Mouse (Mus musculus): ENCODE results near the gene Jund. TPM values are rescaled to one million over a fixed set of nuclear protein-coding genes. Genes with fewer than 3 reads are reported as not detected.

The Jund gene
- polyA plus RNA-seq, 1 experiment from 2014 or later, result 109 TPM

DNA sequence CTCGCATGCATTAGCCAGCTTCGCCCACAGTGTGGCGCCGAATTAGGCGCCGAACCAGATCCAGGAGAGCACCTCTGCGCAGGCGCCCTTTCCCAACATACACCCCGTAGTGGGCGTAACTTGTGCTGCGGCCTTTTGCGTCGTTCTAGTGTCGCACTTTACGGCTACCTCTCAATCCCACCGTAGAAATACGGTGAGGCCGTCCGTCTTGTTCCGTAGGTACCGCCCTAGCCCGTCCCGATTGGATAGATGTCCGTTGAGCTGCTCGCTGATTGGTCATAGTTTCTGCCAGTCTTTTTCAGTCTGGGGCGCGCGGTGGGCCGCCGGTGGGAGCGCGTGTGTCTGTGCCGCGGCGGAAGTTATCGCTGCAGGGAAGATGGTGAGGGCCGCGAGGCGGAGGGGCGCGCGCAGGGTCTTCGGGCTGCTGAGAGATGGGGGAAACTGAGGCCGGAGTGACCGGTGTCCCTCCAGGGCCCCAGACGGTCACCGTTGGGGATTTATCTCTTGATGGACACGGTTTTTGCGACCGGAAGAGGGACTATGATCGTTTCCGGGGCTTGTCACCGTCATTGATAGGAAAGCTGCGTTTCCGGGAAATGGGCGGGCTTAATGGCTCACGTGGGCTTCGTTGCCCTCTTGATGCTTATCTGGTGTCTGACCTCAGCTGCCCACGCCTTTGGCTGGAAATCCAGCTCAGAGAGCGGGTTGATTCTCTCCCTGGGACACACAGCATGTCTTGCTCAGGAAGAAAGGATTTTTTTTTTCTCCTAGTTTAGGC, 25.5 kb upstream of the Jund start, which contains the start of gene Lsm4:
Gene Lsm4 (plus strand): TSS at position 170 of the 778 bp plus-strand sequence.
- peak within 1 kb of the TSS; percentile 43 for H3K9ac ChIP-seq (replicated peaks; ENCODE audit: low read depth)
- H3K27ac ChIP-seq (ENCODE audit: low read length), result peak within 1 kb of the TSS; percentile 96
- H3K4me3 ChIP-seq (ENCODE audit: low read depth, low read length), result peak within 1 kb of the TSS; percentile 62
- no peaks in the 10 kb centered on the region for H3K9me3 ChIP-seq (ENCODE audit: low read length)
- 2% methylated on average over 60 of the region's 60 CpGs for WGBS
- peaks cover 20% of the 10 kb centered on the region for H3K4me1 ChIP-seq (ENCODE audit: insufficient read depth, low read depth, low read length)
- DNase-seq (ENCODE audit: low spot score) (peak; percentile 100), ATAC-seq (peak; percentile 97)
- TF ChIP-seq CTCF (IDR thresholded peaks at IDR 0.05), result peak; percentile 87
- TF ChIP-seq EP300 (IDR thresholded peaks at IDR 0.05), result peak; percentile 95
- H3K27me3 ChIP-seq (replicated peaks; ENCODE audit: insufficient read depth, low read length), result no peaks in the 10 kb centered on the region
- peak within 1 kb of the TSS; percentile 52 for H3K4me2 ChIP-seq (replicated peaks; ENCODE audit: low read depth, low read length)
- H3K36me3 ChIP-seq (ENCODE audit: insufficient read depth, low read length), result no peaks in the 10 kb centered on the region; the same call in 1 of the 2 replicates

DNA sequence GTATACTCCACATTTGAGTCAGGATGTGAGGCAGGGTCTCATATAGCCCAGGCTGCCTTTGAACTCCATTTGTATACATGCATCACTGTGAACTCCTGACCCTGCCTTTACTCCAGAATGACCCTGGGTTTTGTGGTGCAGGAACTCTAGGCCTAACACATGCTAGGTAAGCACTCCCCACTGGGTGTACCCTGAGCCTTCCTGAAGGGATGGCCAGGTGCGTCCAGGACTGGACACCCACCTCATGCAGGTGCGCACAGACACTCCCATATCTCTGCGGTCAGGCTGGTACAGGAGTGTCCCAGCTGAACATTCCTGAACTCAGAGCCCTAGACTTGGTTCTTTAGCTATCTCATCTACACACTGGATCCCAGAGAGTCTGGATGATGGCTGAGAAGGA, 24.6 kb upstream of the Jund start:
- no peak for ATAC-seq
- 0 out of 2 replicates have a peak overlapping the region, but pooled peaks have one; percentile 62 for H3K4me3 ChIP-seq (ENCODE audit: low read depth, low read length)
- 72% methylated on average over 3 of the region's 3 CpGs for WGBS
- no peak overlapping the region; the same call in 1 of the 2 replicates for H3K9ac ChIP-seq (replicated peaks; ENCODE audit: low read depth)
- peak overlapping the region; percentile 96 for H3K27ac ChIP-seq (ENCODE audit: low read length)
- peaks cover 20% of the 10 kb centered on the region for H3K4me1 ChIP-seq (ENCODE audit: insufficient read depth, low read depth, low read length)
- H3K9me3 ChIP-seq (ENCODE audit: low read length), result no peaks in the 10 kb centered on the region
- H3K4me2 ChIP-seq (replicated peaks; ENCODE audit: low read depth, low read length), result peak overlapping the region; percentile 52
- no peaks in the 10 kb centered on the region for H3K27me3 ChIP-seq (replicated peaks; ENCODE audit: insufficient read depth, low read length)
- TF ChIP-seq EP300 (IDR thresholded peaks at IDR 0.05) (no peak), CTCF (IDR thresholded peaks at IDR 0.05) (no peak)
- peak; percentile 19 for DNase-seq (ENCODE audit: low spot score)
- no peaks in the 10 kb centered on the region; the same call in 1 of the 2 replicates for H3K36me3 ChIP-seq (ENCODE audit: insufficient read depth, low read length)

DNA sequence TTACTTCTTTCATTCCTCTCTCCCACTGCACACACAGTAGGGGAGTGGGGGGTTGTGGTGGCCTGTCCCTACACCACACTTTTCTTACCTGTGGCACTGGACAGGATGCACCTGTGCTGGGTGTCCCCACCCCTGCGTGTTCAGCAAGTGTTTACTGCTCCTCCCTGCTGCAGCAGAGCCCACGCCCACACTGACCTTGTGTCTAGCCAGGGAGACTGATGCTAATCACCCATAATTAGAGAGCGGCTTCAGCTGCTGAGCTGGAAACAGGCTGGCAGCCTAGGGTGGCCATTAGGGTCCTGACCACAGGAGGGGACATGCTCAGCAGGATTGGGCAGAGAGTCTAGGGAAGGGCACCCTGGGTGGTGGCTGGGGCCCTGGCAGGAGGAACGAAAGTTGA, 24.0 kb upstream of the Jund start:
- ATAC-seq, result no peak
- Histone ChIP-seq H3K4me2 (replicated peaks; ENCODE audit: low read depth, low read length) (no peak overlapping the region), H3K9ac (replicated peaks; ENCODE audit: low read depth) (no peak overlapping the region)

DNA sequence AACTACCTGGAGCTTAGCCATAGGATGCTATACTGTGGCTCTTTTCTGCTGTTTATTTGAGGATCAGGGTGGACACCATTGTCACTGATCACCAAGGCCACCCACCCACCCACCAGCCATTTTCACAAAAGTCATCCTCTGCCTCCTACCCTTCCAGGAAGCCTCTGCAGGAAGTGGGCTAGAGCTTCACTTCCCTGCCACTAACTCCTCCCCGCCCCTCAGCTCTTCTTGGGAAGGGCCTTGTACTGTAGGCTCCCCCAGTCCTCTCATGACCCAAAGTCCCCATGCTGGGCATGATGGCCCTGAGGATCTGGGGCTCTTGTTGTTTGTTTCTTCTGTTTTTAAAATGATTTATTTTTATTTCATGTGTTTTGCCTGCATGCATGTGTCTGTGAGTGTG, 23.4 kb upstream of the Jund start:
- H3K4me1 ChIP-seq (ENCODE audit: insufficient read depth, low read depth, low read length), result peaks cover 20% of the 10 kb centered on the region

More for the DNA sequence above, 24.0 kb upstream of the Jund start:
- Histone ChIP-seq H3K4me3 (ENCODE audit: low read depth, low read length) (no peak overlapping the region), H3K27me3 (replicated peaks; ENCODE audit: insufficient read depth, low read length) (no peaks in the 10 kb centered on the region), H3K36me3 (ENCODE audit: insufficient read depth, low read length) (no peaks in the 10 kb centered on the region; the same call in 1 of the 2 replicates), H3K4me1 (ENCODE audit: insufficient read depth, low read depth, low read length) (peaks cover 20% of the 10 kb centered on the region), H3K27ac (ENCODE audit: low read length) (peak overlapping the region; percentile 96), H3K9me3 (ENCODE audit: low read length) (no peaks in the 10 kb centered on the region)
- TF ChIP-seq EP300 (IDR thresholded peaks at IDR 0.05) (no peak), CTCF (IDR thresholded peaks at IDR 0.05) (no peak)
- DNase-seq (ENCODE audit: low spot score), result no peak
- WGBS, result 78% methylated on average over 4 of the region's 4 CpGs

DNA sequence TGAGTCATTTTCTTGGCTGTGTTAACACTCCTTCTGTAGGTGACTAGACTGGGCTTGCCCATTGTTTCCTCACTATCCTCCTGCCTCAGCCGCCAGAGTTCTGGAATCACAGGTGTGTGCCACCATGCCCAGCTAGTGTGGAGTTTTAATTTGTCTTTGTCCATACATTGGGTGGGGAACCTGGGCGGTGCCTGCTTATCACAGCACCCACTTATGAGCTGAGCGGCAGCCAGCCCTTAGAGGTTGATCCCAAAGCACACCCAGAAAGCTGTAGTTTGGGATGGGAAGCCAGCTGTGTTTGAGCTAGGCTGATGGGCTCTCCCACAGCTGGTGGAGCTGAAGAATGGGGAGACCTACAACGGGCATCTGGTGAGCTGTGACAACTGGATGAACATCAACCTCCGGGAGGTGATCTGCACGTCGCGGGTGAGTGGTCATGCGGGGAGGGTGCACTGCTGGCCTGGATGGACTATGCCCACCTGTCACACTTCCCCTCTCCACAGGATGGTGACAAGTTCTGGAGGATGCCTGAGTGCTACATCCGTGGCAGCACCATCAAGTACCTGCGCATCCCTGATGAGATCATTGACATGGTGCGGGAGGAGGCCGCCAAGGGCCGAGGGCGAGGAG, 21.2 kb upstream of the Jund start:
- Histone ChIP-seq H3K27ac (ENCODE audit: low read length) (no peak overlapping the region), H3K36me3 (ENCODE audit: insufficient read depth, low read length) (no peaks in the 10 kb centered on the region; the same call in 1 of the 2 replicates), H3K9ac (replicated peaks; ENCODE audit: low read depth) (no peak overlapping the region), H3K9me3 (ENCODE audit: low read length) (no peaks in the 10 kb centered on the region), H3K4me3 (ENCODE audit: low read depth, low read length) (no peak overlapping the region), H3K4me1 (ENCODE audit: insufficient read depth, low read depth, low read length) (peaks cover 22% of the 10 kb centered on the region), H3K27me3 (replicated peaks; ENCODE audit: insufficient read depth, low read length) (no peaks in the 10 kb centered on the region), H3K4me2 (replicated peaks; ENCODE audit: low read depth, low read length) (no peak overlapping the region)
- ATAC-seq (no peak), DNase-seq (ENCODE audit: low spot score) (no peak)
- 90% methylated on average over 15 of the region's 15 CpGs for WGBS
- TF ChIP-seq CTCF (IDR thresholded peaks at IDR 0.05) (no peak), EP300 (IDR thresholded peaks at IDR 0.05) (no peak)

More for the DNA sequence above, 23.4 kb upstream of the Jund start:
- Histone ChIP-seq H3K27me3 (replicated peaks; ENCODE audit: insufficient read depth, low read length) (no peaks in the 10 kb centered on the region), H3K9me3 (ENCODE audit: low read length) (no peaks in the 10 kb centered on the region), H3K27ac (ENCODE audit: low read length) (peak overlapping the region; percentile 96; the same call in 1 of the 2 replicates), H3K4me3 (ENCODE audit: low read depth, low read length) (no peak overlapping the region), H3K4me2 (replicated peaks; ENCODE audit: low read depth, low read length) (no peak overlapping the region), H3K9ac (replicated peaks; ENCODE audit: low read depth) (no peak overlapping the region), H3K36me3 (ENCODE audit: insufficient read depth, low read length) (no peaks in the 10 kb centered on the region; the same call in 1 of the 2 replicates)
- DNase-seq (ENCODE audit: low spot score) (no peak), ATAC-seq (no peak)
- no peak for TF ChIP-seq CTCF (IDR thresholded peaks at IDR 0.05)
- no peak for TF ChIP-seq EP300 (IDR thresholded peaks at IDR 0.05)
- 71% methylated on average over 1 of the region's 1 CpGs for WGBS

DNA sequence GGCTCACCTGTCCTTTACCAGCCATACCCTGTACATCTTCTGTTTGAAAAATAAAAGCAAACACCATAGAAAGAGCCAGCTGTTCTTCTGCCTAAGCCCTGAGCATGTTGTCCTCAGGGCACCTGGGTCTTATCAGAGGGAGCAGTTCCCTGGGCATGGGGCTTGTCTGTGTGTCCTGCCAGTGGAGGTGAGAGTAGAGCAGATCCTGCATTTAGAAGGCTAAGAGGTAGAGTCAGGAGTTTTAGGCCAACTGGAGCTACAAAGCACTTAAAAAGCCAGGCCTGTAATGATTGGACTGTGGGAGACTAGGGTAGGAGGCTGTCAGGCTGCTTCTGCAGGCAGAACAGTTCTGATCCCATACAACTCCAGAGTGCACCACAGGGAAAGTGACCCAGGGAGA, 20.1 kb upstream of the Jund start:
- peaks cover 20% of the 10 kb centered on the region for H3K4me1 ChIP-seq (ENCODE audit: insufficient read depth, low read depth, low read length)
- no peak overlapping the region for H3K9ac ChIP-seq (replicated peaks; ENCODE audit: low read depth)
- no peak for TF ChIP-seq CTCF (IDR thresholded peaks at IDR 0.05)
- no peak for TF ChIP-seq EP300 (IDR thresholded peaks at IDR 0.05)
- H3K4me2 ChIP-seq (replicated peaks; ENCODE audit: low read depth, low read length), result no peak overlapping the region
- no peak overlapping the region for H3K4me3 ChIP-seq (ENCODE audit: low read depth, low read length)
- H3K27ac ChIP-seq (ENCODE audit: low read length), result no peak overlapping the region
- no peak for DNase-seq (ENCODE audit: low spot score)
- no peak for ATAC-seq
- no peaks in the 10 kb centered on the region for H3K27me3 ChIP-seq (replicated peaks; ENCODE audit: insufficient read depth, low read length)
- no peaks in the 10 kb centered on the region; the same call in 1 of the 2 replicates for H3K36me3 ChIP-seq (ENCODE audit: insufficient read depth, low read length)
- H3K9me3 ChIP-seq (ENCODE audit: low read length), result no peaks in the 10 kb centered on the region
